Mouse (Mus musculus): ENCODE measurements at regions not wholly inside any gene's neighbourhood (a gene's known extent, or its start where the extent isn't known, plus 50 kb on each side); places are given as distances from the start of the nearest gene placed in this dataset.

- TF ChIP-seq POLR2A (IDR thresholded peaks at IDR 0.05; ENCODE audit: borderline replicate concordance, extremely low read depth, low read depth, low read length), result no peak
- no peak for TF ChIP-seq CTCF (IDR thresholded peaks at IDR 0.05; ENCODE audit: insufficient read depth, low read length)
These were observed 258.9 kb upstream of the Veph1 start for GRCm38 (mm10) chr3:66555538-66555937.
